Mouse (Mus musculus) forebrain, embryonic 16.5 days (tissue): Measurements from ENCODE around the gene Cnga4. TPM values are rescaled to one million over a fixed set of nuclear protein-coding genes. Genes with fewer than 3 reads are reported as not detected.
"Not testable (repeated sequence)": the region's sequence is repeated elsewhere in the genome, so short reads cannot be mapped to it uniquely, and the experiment has no call there.

Source experiments
- ATAC-seq: fragments of 200-750 bp; cut with Nextera tagmentation; 2 replicates; pipeline ENCODE4 v1.8.0; 2017; ENCODE audit warnings: mild to moderate bottlenecking, moderate library complexity
- H3K27ac ChIP-seq: fragments of 300-500 bp; sonication (generic); 2 replicates; pipeline ENCODE4 v1.5.1; 2014; ENCODE audit warnings: low read length, control low read depth
- H3K27me3 ChIP-seq: fragments of 300-500 bp; sonication (generic); replicated peaks from 2 replicates; pipeline ENCODE4 v1.6.1; 2014; ENCODE audit warnings: low read length; ENCODE audit not compliant: control insufficient read depth, insufficient read depth
- H3K36me3 ChIP-seq: fragments of 300-500 bp; sonication (generic); 2 replicates; pipeline ENCODE4 v1.6.1; 2014; ENCODE audit not compliant: control insufficient read depth, insufficient read depth
- H3K4me1 ChIP-seq: fragments of 300-500 bp; sonication (generic); replicated peaks from 2 replicates; pipeline ENCODE4 v1.6.1; 2014; ENCODE audit warnings: low read length; ENCODE audit not compliant: control insufficient read depth, insufficient read depth
- H3K4me2 ChIP-seq: fragments of 300-500 bp; sonication (generic); 2 replicates; pipeline ENCODE4 v1.6.1; 2014; ENCODE audit warnings: mild to moderate bottlenecking, low read length, control low read depth
- H3K4me3 ChIP-seq: fragments of 300-500 bp; sonication (generic); replicated peaks from 2 replicates; pipeline ENCODE4 v1.5.1; 2014; ENCODE audit warnings: mild to moderate bottlenecking, low read length, control low read depth
- H3K9ac ChIP-seq: fragments of 300-500 bp; sonication (generic); replicated peaks from 2 replicates; pipeline ENCODE4 v1.6.1; 2014; ENCODE audit warnings: low read depth, low read length, control low read depth
- H3K9me3 ChIP-seq: fragments of 300-500 bp; sonication (generic); 2 replicates; pipeline ENCODE4 v1.6.1; 2016; ENCODE audit warnings: low read length; ENCODE audit not compliant: control insufficient read depth
- WGBS: fragments of 180-500 bp; shearing (Covaris S2); extraction: QIAGEN DNeasy Blood & Tissue Kit; methylation state at CpG from one replicate; pipeline ENCODE4 v1.1.7; 2014; 5-methylcytosine and 5-hydroxymethylcytosine counted together
- polyA plus RNA-seq: library from polyadenylated mRNA; unstranded; fragments of >200 nt; fragmentation: Nextera tagmentation; extraction: Ambion mirVana; gene quantifications from 2 replicates; pipeline ENCODE4 v1.2.1, GENCODE M21; 2015

Gene Cnga4
- polyA plus RNA-seq, 1 experiment from 2014 or later: 0.19 TPM

DNA sequence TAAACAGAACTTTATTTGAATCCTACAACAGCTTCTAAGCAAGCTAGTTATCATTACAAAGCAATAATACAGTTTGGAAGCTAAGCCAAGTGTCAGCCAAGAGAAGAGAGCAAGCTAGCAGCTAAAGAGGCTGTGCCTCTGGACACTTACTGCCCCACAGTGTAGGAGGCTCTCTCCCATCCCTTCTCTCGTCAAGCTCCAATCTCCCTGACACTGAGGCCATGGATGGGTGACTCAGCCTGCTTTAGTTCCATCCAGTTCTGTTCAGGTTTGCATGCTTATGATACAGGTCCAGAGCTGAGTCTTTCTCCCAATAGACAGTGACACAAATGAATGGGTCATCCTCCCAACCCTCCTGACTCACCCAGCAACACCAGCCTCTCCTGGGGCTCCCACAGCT, 27.7 kb downstream of the Cnga4 start:
- WGBS: 58% methylated on average over 1 of the region's 1 CpGs
- no peaks in the 10 kb centered on the region for H3K4me1 ChIP-seq
- H3K9ac ChIP-seq: no peak overlapping the region
- no peaks in the 10 kb centered on the region for H3K36me3 ChIP-seq
- no peak overlapping the region for H3K4me3 ChIP-seq
- no peak for ATAC-seq
- no peak overlapping the region for H3K27ac ChIP-seq
- no peak overlapping the region for H3K4me2 ChIP-seq
- H3K27me3 ChIP-seq: no peaks in the 10 kb centered on the region
- H3K9me3 ChIP-seq: no peaks in the 10 kb centered on the region

DNA sequence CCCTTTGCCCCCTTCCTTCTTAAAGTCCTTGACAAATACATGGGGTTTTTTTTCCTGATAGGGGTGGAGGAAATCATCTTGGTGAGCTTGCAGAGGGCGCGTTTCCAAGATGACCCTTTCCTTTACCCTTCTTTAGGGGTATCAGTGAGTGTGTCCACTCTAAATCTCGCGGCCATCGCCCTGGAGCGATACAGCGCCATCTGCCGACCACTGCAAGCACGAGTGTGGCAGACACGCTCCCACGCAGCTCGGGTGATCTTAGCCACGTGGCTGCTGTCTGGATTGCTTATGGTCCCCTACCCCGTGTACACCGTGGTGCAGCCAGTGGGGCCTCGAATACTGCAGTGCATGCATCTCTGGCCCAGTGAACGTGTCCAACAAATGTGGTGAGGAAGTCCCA, 29.5 kb downstream of the Cnga4 start:
- no peaks in the 10 kb centered on the region for H3K27me3 ChIP-seq
- ATAC-seq: no peak
- H3K9me3 ChIP-seq: no peaks in the 10 kb centered on the region
- H3K4me1 ChIP-seq: no peaks in the 10 kb centered on the region
- no peak overlapping the region for H3K27ac ChIP-seq
- H3K4me3 ChIP-seq: no peak overlapping the region
- H3K4me2 ChIP-seq: no peak overlapping the region
- no peaks in the 10 kb centered on the region for H3K36me3 ChIP-seq
- WGBS: 83% methylated on average over 17 of the region's 17 CpGs
- H3K9ac ChIP-seq: no peak overlapping the region

DNA sequence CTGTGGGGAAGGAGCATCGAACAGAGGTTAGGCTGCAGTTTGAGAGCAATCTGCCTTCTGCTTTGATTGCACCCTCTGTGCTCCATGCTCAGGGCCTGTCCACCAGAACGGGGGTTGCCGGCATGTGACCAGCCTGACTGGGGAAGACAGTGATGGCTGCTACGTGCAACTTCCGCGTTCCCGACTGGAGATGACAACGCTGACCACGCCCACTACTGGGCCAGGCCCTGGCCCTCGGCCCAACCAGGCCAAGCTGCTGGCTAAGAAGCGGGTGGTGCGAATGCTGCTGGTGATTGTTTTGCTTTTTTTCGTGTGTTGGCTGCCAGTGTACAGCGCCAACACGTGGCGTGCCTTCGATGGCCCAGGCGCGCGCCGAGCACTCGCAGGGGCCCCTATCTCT, 30.4 kb downstream of the Cnga4 start:
- H3K36me3 ChIP-seq: no peaks in the 10 kb centered on the region
- ATAC-seq: no peak
- no peaks in the 10 kb centered on the region for H3K9me3 ChIP-seq
- H3K27ac ChIP-seq: no peak overlapping the region
- no peaks in the 10 kb centered on the region for H3K27me3 ChIP-seq
- no peak overlapping the region for H3K4me3 ChIP-seq
- no peak overlapping the region for H3K9ac ChIP-seq
- H3K4me1 ChIP-seq: no peaks in the 10 kb centered on the region
- 83% methylated on average over 22 of the region's 22 CpGs for WGBS
- no peak overlapping the region for H3K4me2 ChIP-seq

DNA sequence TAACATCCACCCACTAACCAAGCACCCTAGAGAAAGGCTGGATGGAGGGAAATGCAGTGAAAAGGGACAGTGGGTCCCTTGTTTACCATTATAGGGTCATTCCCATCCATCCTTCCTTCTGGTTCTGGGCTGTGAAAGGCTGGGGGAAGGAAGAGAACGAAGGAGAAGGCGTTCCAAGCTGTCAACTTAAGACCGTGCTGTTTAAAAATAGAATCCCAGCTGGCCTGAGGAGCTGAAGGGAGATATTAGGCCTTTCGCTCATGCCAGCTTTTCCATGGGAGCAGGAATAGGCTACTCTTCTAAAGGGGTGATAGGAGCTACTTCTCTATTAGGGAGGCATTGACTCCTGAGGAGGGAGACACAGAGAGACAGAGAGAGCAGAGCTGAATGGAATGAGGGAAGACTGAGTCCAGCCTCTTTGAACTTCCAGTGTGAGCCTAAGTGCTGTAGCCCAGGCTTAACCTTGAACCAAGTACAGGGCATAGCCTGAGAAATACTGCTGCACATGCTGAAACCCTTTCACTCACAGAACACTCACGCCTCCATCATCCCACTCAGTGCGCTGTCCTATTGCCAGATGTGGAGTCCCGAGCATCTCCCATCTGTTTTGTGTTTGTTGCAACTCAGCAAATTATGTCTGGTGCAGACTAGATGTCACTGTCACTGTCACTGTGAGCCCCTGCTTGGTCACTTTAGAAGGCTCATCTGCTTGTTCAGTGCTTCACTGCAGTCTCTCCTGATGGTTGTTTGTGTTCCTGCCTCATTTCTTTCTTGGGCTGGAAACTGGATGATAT, 33.8 kb downstream of the Cnga4 start:
- Histone ChIP-seq H3K4me1 (no peaks in the 10 kb centered on the region), H3K27ac (no peak overlapping the region), H3K4me3 (no peak overlapping the region), H3K9ac (no peak overlapping the region), H3K9me3 (no peaks in the 10 kb centered on the region), H3K27me3 (no peaks in the 10 kb centered on the region), H3K4me2 (no peak overlapping the region), H3K36me3 (no peaks in the 10 kb centered on the region)
- WGBS: 84% methylated on average over 7 of the region's 7 CpGs
- ATAC-seq: no peak

DNA sequence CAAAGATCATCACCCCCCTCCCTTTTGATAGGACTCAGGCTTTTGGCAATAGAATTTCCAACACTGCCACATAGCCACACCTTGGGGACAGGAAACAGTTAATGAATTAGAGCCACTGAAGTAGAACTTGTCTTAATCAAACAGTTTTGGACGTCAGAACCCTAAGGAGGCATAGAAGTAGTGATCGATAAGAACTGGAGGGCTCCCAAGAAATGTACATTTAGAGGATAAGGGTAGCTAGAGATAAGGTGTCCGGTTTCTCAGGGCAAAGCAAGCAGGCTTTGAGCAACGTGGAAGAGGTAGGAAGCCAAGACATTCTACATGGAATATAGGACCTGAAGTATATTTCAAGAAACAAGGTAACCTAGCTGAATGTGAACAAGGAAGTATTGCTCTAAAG, 37.1 kb downstream of the Cnga4 start:
- Histone ChIP-seq H3K27ac (no peak overlapping the region), H3K9me3 (no peaks in the 10 kb centered on the region), H3K27me3 (no peaks in the 10 kb centered on the region), H3K4me3 (no peak overlapping the region), H3K9ac (no peak overlapping the region), H3K36me3 (no peaks in the 10 kb centered on the region), H3K4me1 (no peaks in the 10 kb centered on the region), H3K4me2 (no peak overlapping the region)
- WGBS: 68% methylated on average over 4 of the region's 4 CpGs
- no peak for ATAC-seq

DNA sequence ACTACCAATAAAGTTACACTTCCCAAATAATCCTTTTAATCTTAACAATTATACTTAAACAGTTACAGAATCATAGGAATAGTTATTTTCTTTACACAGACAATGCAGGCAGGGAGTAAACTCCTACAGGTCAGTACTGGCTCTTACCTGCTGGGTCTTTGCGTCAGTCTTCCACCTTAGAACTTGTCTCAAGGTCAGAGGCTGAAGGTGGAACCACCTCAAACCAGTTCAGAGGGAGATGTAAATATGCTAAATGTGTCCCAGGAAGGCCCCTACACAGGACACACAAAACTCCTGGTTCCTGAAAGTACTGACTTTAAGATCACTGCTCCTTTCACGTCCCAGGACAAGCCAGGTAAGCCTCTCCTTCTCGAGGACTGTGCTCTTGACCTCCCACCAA, 40.7 kb downstream of the Cnga4 start:
- no peaks in the 10 kb centered on the region for H3K36me3 ChIP-seq
- no peaks in the 10 kb centered on the region for H3K4me1 ChIP-seq
- no peaks in the 10 kb centered on the region for H3K9me3 ChIP-seq
- ATAC-seq: no peak
- H3K27ac ChIP-seq: no peak overlapping the region
- WGBS: 74% methylated on average over 3 of the region's 3 CpGs
- no peak overlapping the region for H3K9ac ChIP-seq
- no peaks in the 10 kb centered on the region for H3K27me3 ChIP-seq
- H3K4me2 ChIP-seq: no peak overlapping the region
- no peak overlapping the region for H3K4me3 ChIP-seq

DNA sequence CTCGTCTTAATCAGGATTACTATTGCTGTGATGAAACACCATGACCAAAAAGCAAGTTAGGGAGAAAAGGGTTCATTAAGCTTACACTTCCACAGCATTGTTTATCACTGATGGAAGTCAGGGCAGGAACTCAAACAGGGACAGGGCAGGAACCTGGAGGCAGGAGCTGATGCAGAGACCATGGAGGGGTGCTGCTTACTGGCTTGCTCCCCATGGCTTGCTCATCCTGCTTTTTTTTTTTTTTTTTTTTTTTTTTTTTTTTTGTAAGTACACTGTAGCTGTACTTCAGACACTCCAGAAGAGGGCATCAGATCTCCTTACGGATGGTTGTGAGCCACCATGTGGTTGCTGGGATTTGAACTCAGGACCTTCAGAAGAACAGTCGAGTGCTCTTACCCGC, 49.0 kb downstream of the Cnga4 start:
- not testable (repeated sequence) for H3K4me1 ChIP-seq, H3K9me3 ChIP-seq, H3K36me3 ChIP-seq, H3K27me3 ChIP-seq, H3K9ac ChIP-seq, ATAC-seq, H3K4me2 ChIP-seq, H3K4me3 ChIP-seq, H3K27ac ChIP-seq
- WGBS: 94% methylated on average over 3 of the region's 4 CpGs

Other genes with a start within 250 kb of the Cnga4 start
- not detected in 2 replicates for gene Olfr684, start 240.9 kb upstream of the Cnga4 start, polyA plus RNA-seq
- not detected in 2 replicates for gene Olfr685, start 218.6 kb upstream of the Cnga4 start, polyA plus RNA-seq
- not detected in 2 replicates for gene Olfr686, start 197.1 kb upstream of the Cnga4 start, polyA plus RNA-seq
- not detected in 2 replicates for gene Olfr688, start 116.5 kb upstream of the Cnga4 start, polyA plus RNA-seq
- gene Olfr689, start 93.4 kb upstream of the Cnga4 start, polyA plus RNA-seq: not detected in 2 replicates
- not detected in 2 replicates for gene Olfr690, start 70.5 kb upstream of the Cnga4 start, polyA plus RNA-seq
- gene Olfr691, start 62.3 kb upstream of the Cnga4 start, polyA plus RNA-seq: 0.22 TPM in 1 of 2 replicates, not detected in the other
- gene Olfr692, start 36.3 kb upstream of the Cnga4 start, polyA plus RNA-seq: not detected in 2 replicates
- gene Gm5901, start 29.5 kb upstream of the Cnga4 start, polyA plus RNA-seq: not detected in 2 replicates
- 50.1 and 53.6 TPM in 2 replicates for gene Fam160a2, start 4.5 kb upstream of the Cnga4 start, polyA plus RNA-seq
- 1.2 and 2.6 TPM in 2 replicates for gene Cckbr, start 21.2 kb downstream of the Cnga4 start, polyA plus RNA-seq
- gene Cavin3, start 77.7 kb downstream of the Cnga4 start, polyA plus RNA-seq: 24.2 and 28.3 TPM in 2 replicates
- 69.2 and 74.2 TPM in 2 replicates for gene Smpd1, start 149.8 kb downstream of the Cnga4 start, polyA plus RNA-seq
- 249 and 300 TPM in 2 replicates for gene Apbb1, start 177.1 kb downstream of the Cnga4 start, polyA plus RNA-seq
- 0.14 TPM in 1 of 2 replicates, not detected in the other for gene Hpx, start 195.6 kb downstream of the Cnga4 start, polyA plus RNA-seq
- gene Trim3, start 229.0 kb downstream of the Cnga4 start, polyA plus RNA-seq: 77.5 and 95.0 TPM in 2 replicates
- 124 and 125 TPM in 2 replicates for gene Timm10b, start 235.5 kb downstream of the Cnga4 start, polyA plus RNA-seq
- gene Arfip2, start 235.8 kb downstream of the Cnga4 start, polyA plus RNA-seq: 84.4 and 86.7 TPM in 2 replicates
- 4.6 and 9.1 TPM in 2 replicates for gene Gm45799, start 236.0 kb downstream of the Cnga4 start, polyA plus RNA-seq
- 1.0 and 1.3 TPM in 2 replicates for gene Dnhd1, start 246.3 kb downstream of the Cnga4 start, polyA plus RNA-seq